Mouse (Mus musculus): ENCODE data around the gene Txnrd2. TPM values are rescaled to one million over a fixed set of nuclear protein-coding genes. Genes with fewer than 3 reads are reported as not detected.

Txnrd2 gene
- total RNA-seq (2021), result 10 to 100 TPM; 73.3 to 97.3 TPM
- long read RNA-seq, experiment 1, transcript Txnrd2-206 (4 exons, 532 nt), result major isoform, 18 of 245 reads
- long read RNA-seq, experiment 1, partial matches to known transcripts, result 32 of 245 reads
- long read RNA-seq, experiment 1, other reads (novel, unspliced or antisense), result 195 of 245 reads
- long read RNA-seq, experiment 2, transcript Txnrd2-206 (4 exons, 532 nt), result major isoform, 10 of 75 reads
- long read RNA-seq, experiment 2, partial matches to known transcripts, result 9 of 75 reads
- long read RNA-seq, experiment 2, other reads (novel, unspliced or antisense), result 56 of 75 reads

DNA sequence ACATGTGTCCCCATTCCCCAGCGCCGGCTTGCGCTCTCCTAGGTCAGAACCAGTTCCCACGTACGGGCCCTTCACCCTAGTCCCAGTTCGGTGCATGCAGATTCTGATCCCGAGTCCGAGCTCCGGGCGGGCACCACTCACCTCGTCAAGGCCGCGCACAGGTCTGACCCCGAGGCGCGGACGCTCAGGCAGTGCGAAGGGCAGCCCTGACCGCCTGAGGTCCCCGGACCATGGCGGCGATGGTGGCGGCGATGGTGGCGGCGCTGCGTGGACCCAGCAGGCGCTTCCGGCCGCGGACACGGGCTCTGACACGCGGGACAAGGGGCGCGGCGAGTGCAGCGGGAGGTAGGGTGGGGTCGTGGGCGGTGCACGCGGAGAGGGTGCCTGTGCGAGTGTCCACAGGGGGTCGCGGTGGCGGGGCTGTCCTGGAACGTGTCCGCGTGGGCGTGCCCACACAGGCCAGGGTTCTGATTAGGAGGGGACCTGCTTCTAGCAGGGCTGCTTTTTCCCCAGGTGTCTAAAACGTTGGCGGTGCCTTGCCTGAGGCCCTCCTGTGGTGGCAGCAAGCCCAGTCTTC lies at the start of gene Txnrd2:
Gene Txnrd2, plus strand, starts transcription at position 170 of the 577 bp plus-strand sequence.
- DNase-seq, result peak; percentile 86 to 90

DNA sequence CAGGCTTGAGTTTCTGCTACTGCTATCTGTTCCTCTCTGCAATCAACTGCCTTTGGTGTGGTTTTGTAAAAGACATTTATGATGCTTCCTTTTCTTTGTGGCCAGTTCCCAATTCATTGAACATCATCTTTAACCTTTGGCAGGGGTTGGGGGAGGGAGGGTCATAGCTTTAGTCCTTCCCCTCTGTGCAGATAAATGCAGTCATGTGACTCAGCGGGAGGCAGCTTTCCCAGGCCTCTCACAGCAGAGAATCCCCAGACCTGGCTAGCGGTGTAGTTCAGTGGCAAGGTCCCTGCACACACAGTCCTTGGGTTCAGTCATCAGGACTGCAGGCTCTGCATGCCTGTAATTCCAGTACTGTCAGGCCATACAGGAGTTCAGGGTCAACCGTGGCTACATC lies 49.0 kb upstream of the Txnrd2 start:
- DNase-seq, result peak in 1 of 2 experiments; percentile 48

DNA sequence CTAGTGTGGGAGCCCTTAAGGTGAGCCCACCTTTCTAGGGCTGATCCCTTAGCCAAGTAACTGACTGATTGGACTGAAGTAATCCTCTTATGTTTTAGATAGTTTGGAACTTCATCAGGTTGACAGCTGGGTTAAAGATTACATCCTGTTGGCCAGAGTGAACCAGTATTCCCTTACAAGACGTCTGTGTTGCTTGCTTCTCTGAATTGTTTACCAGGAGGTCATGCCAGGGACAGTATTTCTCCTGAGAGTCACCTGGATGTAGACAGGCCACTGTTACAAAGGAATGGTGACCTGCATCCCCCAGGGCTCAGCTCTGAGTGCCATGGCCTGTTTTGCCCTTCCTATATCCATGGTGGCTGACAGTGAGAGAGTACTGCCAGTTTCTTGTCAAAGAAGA lies 47.7 kb upstream of the Txnrd2 start:
- no peak for DNase-seq

DNA sequence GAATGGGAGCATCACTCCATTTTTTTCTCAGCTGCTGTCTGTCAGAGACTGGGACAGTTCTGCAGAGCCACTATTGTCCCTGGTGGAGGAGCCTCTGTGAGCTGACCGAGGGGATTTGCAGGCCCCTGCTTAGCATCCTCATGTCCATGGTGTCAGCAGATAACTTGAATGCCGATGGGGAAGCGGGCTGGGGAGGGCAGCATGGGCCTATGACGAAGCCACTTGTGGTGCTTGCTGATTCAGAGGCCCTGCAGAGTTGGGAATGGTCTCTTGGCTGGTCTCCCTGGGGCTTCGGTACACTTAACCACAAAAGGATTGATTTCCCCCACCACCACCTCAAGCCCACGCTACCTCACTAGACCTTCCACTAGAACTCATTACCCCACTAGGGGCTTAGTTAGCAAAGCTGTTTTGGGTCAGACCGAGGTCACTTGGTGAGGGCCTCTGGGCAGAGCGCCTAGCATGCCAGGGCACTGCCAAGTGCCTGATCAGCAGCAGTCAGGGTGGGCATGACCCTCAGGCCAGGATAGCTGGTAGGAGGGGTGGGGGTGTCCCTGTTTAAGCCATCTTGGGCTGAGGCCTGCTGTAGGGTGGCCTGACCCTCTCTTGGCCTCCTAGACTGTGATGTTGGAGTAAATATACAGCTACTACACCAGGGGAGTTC lies 46.7 kb upstream of the Txnrd2 start:
- DNase-seq, result no peak

DNA sequence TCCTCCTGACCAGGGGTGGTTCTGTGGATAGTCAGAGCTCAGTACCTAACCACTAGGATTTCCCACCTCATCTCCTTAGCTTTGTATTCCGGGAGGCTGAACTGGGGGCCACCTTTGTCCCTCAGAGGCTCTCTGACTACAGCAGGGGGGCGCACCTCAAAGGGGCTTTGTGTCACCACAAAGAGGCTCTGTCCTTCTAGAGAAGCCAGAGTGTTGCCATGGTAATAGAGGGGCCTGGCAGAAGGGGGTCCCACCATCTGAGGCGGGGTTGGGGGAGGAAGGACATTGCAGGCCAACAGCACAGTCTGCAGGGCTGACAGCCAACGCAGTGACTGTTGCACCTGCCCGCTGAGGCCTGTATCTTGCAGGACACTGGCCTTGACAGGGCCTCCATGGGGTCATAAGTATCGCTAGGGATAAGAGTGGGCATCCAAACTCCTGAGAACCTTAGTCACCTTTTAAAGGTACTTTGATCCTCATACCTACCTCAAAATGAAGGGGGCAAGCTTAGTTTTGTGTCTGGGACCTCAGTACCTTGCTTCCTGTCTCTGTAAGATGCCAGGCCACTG lies 45.6 kb upstream of the Txnrd2 start:
- no peak for DNase-seq

DNA sequence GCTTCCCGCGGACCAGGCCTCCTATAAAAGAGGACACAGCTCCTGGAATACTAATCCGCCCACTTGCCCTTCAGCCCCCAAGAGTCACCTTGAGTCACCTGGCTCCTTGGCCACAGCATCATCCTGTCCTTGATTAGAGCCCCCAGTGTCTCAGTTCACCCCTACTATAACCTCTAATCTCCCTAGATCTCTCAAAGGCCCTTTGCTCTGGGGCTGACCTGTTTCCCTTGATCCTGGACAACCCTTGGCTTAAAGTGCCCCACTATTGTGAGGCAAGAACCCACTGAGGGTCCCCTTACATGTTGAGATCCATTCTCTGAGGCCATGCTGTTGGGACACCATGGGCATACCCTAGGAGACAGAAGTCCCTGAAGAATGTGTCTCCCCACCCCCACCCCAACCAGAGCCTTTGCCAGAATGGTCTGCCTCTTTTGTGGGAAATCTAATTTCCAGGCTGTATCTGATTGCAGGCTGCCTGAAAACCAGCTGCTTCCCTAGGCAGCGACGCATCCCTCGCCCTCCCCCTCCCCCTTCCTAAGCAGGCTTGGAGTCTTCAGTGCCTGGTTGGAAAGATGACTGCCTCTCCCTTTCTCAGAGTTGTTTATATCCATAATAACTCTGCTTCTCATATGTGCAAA lies 44.4 kb upstream of the Txnrd2 start:
- no peak for DNase-seq

DNA sequence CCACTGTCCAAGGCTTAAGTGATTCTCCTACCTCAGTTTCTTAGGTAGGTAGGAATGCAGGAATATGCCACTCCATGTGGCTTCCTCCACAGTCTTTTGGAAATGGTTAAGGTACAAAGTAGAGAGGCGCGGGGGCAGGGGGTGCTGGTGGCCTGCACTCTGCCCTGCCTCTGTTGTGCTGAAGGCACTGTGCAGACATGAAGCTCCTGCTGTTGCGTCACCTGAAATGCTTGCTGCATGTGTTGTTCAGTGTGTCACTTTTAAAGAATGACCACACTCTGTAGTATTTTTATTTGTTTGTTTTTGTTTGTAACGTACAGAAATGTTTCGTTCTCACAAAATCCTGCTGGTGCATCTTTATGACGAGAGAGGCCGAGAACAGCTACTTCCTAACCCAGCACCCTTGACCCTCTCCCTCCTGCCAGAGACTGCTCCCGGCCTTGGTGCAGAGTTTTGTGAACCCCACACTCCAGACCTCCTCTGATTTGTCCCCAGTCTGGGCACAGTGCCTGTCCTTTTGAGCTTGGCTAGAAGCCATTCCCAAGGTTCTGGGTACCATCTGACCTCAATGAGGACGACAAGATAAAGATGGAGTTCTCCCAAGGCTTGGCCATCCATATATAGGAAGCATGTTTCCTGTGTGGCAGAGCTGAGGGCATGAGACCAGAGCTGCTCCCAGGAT lies 43.0 kb upstream of the Txnrd2 start:
- DNase-seq, result peak; percentile 76 to 77

DNA sequence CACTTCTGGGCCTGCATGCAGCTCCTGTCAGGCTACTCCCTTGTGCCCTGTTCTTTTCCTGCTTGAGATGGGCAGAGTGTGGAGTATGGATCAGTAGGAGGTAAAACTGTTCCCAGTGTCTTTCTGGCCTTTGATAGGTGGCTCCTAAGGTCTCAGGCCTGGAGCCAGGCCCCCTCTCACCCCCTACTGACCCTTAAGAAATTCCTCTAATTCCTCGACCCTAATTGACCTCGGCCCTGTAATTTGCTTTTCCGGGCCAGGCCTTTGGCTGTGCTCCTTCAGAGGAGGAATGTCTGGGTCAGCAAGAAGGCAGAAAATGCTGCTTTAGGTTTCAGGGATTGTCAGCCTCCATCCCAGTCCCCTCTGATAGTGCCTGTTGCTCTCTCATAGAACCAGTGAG lies 42.4 kb upstream of the Txnrd2 start:
- no peak for DNase-seq

DNA sequence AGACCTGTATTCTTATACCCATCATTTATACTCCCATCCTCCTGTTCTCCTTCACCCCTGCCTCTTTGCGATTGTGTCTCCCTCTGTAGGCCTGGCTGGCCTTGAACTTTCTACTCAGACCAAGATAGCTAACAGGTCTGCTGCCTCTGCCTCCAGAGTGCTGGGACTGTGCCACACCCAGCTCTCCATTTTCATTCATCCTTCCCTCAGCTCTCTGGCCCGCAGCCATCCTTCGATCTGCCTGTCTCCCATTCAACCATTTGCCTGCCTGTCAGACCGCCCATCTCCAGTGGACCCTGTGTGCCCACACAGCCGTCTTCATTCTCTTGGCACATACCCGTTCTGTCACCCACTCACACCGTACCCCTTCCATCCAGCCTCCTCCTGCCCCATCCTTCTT lies 42.0 kb upstream of the Txnrd2 start:
- no peak for DNase-seq

DNA sequence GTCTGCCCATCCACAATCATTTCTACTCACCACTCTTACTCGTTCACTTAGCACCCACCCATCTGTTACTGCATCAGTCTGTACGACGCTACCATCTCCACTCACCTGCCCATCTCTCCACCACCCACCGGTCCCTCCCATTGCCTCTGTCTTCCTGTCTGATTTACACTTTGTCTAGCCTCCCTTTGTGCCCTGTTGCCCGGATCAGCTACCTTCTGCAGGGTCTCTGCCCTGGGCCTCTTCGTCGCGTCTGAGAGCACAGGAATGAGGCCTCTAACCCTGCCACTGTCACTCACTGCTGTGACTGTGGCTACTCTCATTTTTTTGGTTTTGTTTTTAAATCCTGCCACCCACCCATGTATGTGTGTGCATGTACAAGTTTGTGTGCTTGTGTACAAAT lies 41.5 kb upstream of the Txnrd2 start:
- DNase-seq, result no peak

DNA sequence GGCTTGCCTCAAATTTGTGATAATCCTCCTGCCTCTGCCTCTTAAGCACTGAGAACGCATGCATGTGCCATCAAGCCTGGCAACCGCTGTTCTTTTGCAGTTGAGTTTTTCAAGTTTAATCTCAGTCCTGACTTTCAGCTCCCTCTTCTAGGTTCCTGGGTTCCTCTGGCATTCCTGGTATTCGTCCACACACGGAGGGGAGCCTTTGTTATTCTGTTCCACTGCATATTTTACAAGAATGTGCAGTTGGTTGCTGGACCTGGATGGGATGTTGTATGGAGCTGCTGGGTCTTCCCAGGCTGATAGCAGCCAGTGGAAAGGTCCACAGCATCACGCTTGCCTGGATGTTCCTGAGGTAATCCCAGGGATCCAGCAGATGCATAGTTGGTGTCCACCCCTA lies 40.8 kb upstream of the Txnrd2 start:
- DNase-seq, result no peak

DNA sequence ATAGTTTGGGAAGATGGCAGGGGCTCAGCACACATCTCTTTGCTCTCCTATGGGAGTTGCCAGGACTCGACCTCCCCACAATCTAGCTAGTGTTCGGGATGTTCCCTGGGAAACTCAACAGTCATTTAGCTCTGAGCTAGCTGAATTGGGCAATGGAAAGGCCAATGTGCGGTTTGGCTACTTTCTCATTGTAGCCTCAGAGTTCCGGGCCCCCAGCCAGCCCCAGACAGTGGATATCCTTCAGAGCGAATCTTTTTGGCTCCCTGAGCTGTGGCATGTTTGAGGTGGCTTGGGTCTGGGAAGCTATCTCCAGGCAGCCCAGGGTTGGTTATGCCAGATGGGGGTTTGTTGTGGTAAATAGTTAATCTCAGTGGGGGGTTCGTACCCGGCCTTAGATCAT lies 39.7 kb upstream of the Txnrd2 start:
- DNase-seq, result peak in 1 of 2 experiments; percentile 69

DNA sequence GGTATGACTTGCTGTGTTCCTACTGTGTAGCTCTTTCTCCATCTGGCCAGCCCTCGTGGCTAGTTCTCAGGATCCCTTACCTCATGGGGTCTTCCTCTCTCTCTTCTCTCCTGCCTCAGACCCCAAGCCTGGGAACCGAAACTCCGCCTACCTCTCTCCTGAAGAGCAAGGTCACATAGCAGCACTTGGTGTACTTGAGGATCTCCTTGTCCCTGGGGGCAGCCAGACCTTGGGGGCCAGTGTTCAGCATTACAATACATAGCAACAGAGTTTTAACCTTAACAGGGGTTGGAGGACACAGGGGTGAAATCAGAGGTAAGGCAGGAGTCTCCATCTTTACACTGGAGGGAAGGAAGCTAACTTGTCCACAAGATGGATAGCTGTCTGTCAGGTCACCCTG lies 39.2 kb upstream of the Txnrd2 start:
- no peak for DNase-seq

DNA sequence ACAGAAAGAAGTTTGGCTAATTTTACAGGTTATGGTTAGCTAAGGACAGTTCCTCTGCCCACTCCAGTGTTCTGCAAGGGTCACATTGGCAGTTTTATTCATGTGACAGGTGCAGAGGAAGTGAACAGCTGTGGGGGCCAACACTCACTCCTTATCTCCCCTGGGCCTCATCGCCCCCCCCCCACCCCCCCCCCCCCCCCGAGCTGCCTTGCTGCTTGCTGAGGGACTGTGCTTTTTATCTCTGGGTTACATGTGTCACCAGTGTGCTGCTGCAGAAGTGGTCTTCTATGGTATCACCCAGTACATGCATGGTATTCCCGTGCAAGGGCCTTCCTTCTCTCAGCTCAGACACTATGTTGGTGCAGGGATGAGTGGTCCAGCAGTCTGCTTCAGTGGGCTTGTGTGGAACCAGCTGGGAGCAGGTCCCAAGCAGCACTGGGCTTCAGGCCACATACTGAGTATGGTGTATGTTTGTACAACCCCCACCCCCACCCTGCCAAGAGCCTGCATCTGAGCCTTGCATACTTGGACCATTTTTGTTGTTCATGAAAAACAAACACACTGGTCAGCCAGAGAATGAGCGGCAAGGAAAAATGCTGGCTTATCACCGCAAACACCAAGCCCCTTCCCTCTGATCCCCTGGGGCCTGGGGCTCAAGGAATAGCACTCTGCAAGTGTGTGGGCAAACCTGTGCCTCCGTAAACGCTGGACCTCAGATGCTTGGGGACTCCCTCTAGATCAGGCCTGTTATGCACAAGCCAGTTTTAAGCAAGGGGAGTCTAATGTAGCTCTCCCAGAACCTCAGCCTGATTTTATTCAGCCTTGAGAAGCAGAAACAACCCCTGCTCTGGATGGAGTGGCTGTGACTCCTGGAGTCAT lies 38.2 kb upstream of the Txnrd2 start:
- DNase-seq, result no peak

DNA sequence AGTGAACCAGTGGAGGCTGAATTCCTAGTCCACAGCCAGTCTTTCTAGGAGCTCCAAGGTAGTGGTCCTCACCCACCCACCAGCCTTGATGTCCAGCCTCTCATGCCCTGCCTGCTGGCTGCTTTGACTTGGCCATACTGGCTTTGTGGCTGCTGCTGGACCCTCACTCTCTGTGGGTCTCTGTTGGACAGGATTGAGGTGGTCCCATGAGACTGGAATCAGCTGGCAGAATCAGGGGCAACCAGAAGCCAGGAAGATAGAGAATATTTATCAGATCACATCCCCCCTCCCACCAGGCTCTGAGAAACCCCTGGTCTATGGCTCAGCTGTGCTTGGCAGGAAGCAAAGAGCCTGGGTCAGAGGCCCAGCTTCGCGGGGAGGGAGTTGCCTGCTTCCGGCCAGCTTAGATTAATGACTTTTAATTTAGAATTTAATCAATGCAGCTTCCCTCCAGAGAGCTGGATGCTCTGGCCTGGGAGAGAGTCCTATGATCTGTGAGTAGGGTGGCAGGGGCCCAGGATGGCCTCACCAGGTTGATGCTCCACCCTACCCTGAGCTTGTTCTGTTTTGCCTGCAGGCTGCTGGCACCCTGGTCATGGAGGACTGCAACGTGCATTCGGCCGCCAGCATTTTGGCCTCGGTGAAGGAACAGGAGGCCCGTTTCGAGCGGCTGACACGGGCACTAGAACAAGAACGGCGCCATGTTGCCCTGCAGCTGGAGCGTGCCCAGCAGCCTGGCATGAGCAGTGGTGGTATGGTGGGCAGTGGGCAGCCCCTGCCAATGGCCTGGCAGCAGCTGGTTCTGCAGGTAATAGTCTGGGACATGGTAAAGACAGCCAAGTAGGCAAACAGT lies 37.4 kb upstream of the Txnrd2 start:
- no peak for DNase-seq

DNA sequence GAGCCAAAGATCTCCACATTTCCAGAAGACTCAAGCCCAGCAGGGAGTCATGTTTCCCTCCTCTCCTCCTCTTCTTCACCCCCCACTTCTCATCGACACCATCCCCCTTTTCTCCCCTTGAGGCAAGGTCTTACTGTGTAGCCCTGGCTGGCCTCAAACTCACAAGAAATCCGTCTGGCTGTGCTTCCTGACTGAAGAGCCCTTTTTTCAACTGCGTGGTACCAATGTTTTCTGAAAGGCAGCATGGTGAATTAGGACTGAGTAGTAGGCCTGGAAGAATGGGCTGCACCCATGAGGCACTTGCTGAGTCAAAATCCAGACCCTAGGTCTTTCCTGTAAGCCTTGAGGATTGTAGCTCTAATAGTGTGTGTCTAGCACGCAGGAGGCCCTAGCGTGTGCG lies 35.8 kb upstream of the Txnrd2 start:
- no peak for DNase-seq

DNA sequence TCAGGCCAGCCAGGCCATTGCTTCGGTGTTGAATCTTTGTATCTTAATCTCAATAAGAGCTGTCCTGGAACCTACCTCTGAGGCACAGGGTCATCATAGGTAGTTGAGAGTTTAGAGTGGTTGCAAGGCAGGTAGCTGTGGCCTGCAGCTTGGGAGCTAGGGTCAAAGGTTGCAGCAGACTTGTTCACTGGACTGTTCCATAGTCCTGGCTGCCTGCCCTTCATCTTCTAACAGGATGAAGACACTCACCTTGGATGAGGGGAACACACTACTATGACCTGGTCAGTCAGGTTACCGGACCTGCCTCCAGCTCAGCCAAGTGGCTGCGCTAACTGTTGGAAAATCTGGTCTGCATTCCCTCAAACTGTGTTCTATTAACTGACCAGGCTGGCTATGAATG lies 35.1 kb upstream of the Txnrd2 start:
- no peak for DNase-seq

DNA sequence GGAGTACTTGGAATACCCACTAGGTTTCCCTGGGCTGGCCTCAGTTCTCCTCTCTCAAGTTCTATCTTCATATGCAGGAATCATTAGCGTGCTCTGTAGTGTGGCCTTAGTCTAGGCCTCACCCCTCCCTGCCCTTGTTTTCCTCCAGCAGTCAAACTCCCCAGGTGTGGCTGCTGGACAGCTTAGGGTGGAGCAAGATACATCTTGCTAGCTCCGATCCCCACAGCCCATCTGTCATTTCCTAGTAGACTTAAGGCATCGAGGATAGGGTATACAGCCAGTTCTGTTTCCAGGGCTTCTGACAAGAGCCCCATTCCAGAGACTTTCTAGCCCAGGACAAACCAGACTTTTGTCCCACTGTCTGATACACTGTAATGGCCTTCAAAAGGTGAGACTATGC lies 34.5 kb upstream of the Txnrd2 start:
- DNase-seq, result no peak

DNA sequence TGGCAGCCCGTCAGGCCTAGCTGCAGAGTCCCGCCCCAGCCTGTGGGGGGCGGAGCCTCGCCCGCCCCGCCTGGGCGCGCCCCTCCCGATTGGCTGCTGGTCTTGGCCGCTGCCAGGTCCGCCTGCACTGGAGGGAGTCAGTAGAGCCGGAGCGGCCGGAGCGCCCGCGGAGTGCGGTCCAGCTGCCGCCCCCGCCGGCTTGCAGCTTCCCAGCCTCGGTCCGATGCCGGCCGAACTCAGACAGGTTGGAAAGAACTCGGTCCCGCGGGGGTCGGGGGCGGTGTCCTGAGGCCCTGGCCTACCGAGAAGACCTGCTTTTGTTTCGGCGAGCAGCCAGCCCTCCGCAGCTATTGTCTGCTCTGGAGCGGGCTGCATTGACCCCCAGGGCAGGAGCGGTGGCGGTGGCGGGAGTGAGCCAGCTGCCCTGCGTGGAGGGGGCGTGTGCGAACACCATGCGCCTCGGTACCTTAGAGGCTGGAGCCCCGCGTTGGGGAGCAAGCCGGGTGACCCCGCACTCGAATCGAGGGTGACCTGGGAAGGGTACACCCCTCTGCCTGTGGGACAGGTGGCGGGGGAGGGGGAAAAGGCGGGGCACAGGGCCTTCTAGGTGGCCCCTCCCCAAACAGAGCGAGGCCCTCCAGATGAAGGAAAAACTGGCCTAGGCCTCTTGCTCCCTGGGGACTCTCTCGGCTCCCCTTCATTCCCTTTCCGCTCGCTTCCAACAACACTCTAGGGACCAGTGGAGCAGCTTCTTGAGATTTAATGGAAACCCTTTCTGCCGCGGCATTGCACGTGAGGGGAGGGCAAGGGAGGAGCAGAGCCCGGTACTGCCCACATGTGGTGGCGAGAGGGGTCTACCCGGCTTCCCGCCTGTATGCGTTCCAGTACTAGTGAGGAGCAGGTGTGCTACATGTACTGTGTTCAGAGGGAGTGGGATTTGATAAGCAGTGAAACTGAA lies 33.4 kb upstream of the Txnrd2 start:
- DNase-seq, result peak; percentile 96

Measured in adrenal gland, postnatal 36 days (tissue).